Mouse (Mus musculus): Measurements from ENCODE around the gene Gstt3. TPM values are rescaled to one million over a fixed set of nuclear protein-coding genes. Genes with fewer than 3 reads are reported as not detected.

The Gstt3 gene
- 10 to 100 TPM; 12.7 to 21.7 TPM for total RNA-seq (2021)
- long read RNA-seq, experiment 1, transcript Gstt3-201 (5 exons, 1,880 nt): major isoform, 14 of 14 reads
- long read RNA-seq, experiment 1, partial matches to known transcripts: 0 of 14 reads
- long read RNA-seq, experiment 1, other reads (novel, unspliced or antisense): 0 of 14 reads
- long read RNA-seq, experiment 2, transcript Gstt3-201 (5 exons, 1,880 nt): major isoform, 31 of 34 reads
- long read RNA-seq, experiment 2, partial matches to known transcripts: 1 of 34 reads
- long read RNA-seq, experiment 2, other reads (novel, unspliced or antisense): 2 of 34 reads

DNA sequence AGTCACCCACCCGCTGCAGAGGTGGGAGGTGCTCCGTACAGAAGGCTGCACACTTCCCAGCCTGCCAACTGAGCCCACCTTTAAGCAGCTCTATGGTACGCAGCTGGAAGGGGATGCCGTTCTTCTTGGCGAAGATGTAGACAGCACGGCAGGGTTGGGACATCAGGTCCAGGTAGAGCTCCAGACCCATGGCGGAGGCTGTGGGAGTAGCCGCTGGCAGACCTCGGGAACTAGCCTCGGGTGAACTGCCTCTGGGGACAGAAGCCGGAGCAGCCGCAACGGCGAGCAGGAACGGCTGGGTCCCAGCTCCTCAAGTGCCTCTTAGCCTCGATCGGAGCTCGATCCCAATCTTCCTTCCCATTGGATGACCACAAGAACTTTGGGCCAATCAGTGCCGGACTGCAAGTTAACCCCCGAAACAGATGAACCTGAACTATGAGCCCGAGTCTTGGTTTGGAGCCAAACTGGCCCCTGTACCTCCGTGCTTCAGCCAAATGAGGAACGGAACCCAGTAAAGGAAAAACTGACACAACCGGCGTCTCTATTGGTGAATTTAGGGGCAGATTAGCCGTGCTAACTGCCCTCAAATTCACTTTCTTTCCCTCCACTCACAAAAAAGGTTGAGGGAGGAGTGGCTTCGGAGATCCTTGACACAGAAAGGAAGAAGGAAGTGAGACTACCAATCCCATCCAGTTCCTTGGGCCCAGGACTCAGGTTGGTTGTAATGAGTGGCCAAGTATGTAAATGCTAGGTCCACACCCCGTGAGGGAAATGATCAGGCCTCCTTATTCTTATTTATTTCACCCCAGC lies at the start of gene Gstt3, which contains the start of gene Gm20441:
Gene Gstt3 (minus strand): TSS at position 646 of the 810 bp plus-strand sequence.
Gene Gm20441 (minus strand): TSS at position 186 of the 810 bp plus-strand sequence.
- peak in 1 of 2 experiments; percentile 38 for DNase-seq (ENCODE audit: low spot score in 2 of 2)

DNA sequence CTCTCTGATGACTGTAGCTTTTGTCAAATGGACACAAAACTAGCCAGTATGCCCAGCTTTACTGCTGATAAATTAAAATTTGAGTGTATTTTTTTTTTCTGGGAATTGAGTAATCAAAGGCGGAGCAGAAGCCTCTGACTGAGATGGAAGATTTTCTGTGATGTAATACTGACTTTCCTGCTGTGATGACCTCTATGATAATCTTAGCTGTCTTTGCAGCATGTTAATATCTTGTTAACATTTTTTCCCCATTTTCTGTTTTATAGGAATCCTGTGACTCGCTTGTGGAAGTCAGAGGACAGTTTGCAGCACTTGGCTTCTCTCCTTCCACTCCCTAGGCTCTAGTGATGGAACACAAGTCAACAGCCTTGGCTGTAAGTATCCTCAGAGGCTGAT lies 49.1 kb upstream of the Gstt3 start:
- DNase-seq (ENCODE audit: low spot score in 2 of 2): no peak

DNA sequence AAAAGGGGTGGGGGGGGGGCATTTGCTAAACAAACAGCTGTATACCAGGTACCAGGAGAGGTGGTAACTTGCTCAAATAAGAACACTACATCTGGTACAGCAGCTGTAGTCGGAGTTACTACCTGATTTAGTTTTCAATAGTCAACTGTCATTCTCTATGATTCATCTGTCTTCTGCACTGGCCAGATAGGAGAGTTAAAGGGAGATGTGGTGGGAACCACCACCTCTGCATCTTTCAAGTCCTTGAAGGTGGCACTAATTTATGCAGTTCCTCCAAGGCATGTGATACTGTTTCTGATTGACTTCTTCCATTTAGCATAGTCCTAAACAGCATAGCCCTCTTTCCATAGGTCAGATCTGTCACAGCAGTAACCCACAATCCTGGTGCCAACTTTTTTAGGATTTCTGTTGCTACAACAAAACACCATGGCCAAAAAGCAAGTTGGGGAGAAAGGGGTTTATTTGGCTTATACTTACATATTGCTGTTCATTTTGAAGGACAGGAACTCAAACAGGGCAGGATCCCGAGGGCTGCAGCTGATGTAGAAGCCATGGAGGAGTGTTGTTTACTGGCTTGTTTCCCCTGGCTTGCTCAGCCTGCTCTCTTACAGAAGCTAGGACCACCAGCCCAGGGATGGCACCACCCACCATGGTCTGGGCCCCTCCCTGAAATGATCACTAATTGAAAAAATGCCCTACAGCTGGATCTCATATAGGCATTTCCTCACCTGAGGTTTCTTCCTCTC lies 48.5 kb upstream of the Gstt3 start:
- DNase-seq (ENCODE audit: low spot score in 2 of 2): no peak

DNA sequence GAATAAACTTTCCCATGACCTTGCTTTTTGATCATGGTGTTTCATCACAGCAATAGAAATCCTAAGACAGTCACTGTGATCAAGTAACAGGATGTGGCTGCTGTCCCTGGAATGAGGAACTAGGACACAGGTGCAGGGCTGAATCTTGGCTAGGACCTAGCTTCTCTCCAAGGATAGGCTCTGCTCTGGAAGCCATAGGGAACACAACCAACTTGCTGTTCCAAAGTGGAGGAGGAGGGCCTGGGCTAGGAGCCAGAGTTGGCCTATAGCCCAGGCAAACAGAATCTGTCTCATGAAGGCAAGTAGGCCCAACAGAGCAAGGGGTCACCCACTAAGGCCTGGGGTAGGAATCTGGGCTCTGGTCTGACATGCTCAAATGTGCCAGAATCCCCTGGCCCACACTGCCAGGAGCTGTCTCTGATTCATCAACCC lies 47.3 kb upstream of the Gstt3 start:
- DNase-seq (ENCODE audit: low spot score in 2 of 2): no peak

DNA sequence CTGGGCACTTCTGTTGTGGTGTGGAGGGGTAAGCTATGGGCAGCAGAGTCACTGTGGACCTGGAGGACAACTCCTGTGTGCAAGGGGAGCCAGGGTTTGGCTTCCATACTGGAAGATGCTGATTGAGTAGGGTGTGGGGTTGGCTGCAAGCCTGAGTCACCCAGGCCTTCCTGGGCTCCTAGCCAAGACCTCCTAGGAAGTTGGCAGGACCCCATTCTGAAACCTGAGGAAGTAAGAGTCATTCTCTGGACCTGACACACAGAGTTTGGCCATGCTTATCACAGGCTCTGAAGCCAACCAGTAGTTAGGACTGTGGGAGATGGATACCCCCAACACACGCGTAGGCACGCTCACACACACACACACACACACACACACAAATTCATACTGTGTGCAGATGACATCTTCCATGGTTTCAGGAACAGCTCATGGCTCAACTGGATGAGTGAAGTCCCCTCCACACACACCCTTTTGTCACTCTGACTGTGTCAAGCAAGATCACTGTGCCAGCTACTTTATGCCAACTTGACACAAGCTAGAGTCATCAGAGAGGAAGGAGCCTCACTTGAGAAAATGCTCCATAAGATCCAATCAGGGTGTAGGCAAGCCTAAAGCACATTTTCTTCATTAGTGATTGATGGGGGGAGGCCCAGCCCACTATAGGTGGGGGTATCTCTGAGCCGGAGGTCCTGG lies 46.6 kb upstream of the Gstt3 start:
- DNase-seq (ENCODE audit: low spot score in 2 of 2): peak in 1 of 2 experiments; percentile 27

DNA sequence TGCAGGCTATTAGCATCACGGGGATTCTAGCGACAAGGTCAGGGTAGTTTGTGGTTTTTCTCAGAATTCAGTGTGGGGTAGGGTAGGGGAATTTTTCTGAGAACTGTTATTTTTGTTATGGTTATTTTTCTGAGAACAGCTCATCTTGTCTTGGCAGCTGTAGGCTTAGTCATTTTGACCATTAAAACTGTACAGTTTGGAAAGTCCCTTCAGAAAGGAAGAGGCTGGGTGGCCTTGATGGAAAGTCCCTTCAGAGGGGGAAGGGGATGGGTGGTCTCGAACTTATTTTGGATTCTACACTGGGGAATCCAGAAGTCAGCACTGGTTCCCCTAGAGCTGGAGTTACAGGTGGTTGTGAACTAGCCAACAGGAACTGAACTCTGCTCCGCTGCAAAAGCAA lies 43.3 kb upstream of the Gstt3 start:
- no peak for DNase-seq (ENCODE audit: low spot score in 2 of 2)

DNA sequence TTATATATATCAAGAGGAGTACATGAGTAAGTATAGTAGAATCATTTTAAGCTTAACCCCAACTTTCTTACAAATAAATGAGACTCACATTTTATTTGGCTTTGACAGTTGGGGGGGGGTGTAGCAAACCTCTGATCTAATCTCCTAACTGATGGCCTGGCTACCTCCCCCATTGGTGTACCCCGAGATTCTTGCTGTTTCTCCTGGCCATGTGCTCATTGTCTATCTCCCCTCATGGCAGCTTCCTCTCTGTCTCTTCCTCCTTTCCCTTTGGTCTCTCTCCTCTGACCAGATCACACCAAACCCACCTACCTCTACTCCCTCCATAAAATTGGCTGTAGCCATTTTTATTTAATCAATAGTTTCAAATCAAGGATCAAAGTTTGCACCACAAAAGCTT lies 42.6 kb upstream of the Gstt3 start:
- no peak for DNase-seq (ENCODE audit: low spot score in 2 of 2)

DNA sequence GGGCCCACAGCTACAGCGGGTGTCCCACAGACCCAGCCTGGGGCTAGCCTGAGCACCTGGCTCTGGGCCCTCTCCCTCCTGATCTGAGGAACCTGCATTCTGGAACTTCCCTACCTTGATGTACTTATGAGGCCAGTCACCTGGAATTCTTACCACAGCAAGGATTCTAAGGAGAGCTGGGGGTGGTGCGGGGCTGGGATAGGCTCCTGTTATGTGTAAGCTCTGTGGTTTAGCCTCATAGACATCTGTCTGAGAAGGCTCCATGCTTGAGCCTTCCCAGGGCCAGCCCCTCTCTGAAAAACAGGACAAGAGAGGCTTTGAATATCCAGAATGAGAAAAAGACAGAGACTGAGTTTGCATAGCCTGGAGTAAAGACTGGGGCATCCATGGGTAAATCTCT lies 41.2 kb upstream of the Gstt3 start, which contains the start of gene Gstt4:
Gene Gstt4 (minus strand): TSS at position 101 of the 400 bp plus-strand sequence.
- DNase-seq (ENCODE audit: low spot score in 2 of 2): no peak

DNA sequence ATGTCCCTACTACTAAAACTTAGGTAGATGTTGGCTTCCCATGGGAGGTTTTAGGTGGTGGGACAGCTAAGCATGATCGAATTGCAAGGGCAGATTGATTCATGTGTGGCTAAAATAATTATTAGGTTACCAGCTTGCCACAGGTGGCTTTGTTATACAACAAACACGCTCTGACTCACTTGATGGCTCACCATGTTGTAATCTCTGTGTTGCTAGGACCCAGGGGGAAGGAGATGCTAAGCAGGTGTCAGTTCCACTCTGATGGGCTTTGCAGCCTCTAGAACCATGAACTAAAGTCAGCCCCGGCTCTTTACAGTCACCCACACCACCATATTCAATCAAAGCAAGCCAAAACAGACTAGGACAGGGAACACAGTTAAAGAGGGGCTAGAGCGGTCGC lies 38.7 kb upstream of the Gstt3 start:
- DNase-seq (ENCODE audit: low spot score in 2 of 2): no peak

DNA sequence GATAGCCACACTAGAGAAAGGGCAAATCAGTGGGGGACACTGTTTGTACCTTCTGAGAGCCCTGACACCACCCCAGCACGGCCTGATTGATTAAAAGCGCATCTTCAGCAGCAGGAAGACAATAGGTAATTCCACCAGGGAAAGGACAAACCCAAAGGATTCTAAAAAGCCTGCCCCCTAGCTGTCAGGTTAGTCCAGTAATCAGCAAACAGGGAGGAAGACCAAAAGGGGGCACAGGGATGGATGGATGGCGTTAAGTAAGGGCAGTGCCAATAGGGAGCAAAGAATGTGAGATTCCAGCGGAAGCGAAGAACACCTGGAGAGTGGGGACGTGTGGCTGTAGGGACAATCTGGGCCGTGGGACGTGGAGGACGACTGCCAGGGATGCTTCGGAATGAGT lies 37.4 kb upstream of the Gstt3 start:
- DNase-seq (ENCODE audit: low spot score in 2 of 2): no peak

DNA sequence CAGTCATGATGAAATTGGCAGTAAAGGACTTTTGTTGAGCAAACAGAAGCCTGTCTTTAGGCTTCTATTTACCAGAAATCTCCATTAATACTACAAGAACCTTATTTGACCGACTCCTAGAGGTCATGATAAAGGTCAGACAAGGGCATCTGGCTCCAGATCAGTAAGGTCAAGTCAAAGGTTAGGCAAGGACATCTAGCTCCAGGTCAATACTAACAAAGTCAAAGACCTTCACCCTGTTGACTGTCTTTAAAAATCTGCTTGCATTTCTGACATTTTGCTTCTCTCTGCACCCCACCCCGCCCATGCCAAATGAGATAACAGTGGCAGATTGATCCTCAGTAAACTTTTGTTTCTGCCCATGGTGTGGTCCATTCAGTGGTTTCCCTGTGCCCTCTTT lies 23.0 kb upstream of the Gstt3 start:
- DNase-seq (ENCODE audit: low spot score in 2 of 2): no peak

DNA sequence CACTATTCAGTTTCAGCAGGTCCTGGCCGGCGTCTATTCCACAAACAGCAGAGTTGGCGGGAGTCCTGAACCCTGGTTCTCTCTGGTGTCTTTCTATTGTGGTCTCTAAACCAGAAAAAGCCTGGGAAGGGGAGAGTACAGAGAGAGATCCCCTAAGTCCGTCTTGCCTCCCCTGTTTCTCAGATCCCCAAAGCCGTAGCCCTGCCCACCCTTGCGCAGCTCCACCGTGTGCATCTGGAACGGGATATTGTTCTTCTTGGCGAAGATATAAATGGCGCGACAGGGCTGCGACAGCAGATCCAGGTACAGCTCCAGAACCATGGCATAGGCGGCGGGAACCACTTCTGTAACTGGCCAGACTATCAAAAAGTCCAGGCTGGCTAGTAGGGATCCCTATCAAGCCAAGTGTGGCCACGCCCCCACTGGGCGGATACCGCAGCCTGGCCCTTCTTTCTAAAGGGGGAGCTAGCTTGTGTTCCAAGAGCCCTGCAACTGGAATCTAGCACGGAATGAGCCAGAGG lies 17.0 kb upstream of the Gstt3 start, which contains the start of gene Gstt1:
Gene Gstt1 (minus strand): TSS at position 409 of the 521 bp plus-strand sequence.
- peak in 1 of 2 experiments; percentile 15 for DNase-seq (ENCODE audit: low spot score in 2 of 2)

DNA sequence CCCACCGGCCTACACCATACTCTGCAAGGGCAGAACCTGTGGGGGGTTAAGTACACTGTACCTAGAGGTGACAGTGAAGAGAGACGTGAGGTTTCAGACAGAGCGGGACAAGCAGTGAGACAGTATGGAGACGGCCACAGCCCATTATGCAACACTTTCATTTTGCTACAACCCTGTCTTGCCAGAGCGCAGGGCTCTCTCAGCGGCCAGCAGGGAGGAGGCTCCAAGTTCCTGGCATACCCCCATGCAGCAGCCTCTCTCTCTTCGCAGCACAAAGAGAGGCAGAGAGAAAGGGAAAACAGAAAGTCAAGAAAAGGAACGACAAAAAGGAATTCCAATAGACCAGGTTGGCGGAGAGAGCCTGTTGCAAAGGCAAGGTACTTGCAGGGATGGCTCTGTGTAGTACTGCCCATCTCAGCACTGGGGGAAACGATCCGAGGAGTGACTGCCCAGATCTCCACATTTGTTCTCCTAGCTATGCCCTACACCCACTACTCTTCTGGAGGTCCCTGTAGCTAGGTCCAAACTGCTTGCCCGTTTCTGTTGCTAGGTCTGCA lies 16.5 kb upstream of the Gstt3 start:
- DNase-seq (ENCODE audit: low spot score in 2 of 2): peak in 1 of 2 experiments; percentile 13

DNA sequence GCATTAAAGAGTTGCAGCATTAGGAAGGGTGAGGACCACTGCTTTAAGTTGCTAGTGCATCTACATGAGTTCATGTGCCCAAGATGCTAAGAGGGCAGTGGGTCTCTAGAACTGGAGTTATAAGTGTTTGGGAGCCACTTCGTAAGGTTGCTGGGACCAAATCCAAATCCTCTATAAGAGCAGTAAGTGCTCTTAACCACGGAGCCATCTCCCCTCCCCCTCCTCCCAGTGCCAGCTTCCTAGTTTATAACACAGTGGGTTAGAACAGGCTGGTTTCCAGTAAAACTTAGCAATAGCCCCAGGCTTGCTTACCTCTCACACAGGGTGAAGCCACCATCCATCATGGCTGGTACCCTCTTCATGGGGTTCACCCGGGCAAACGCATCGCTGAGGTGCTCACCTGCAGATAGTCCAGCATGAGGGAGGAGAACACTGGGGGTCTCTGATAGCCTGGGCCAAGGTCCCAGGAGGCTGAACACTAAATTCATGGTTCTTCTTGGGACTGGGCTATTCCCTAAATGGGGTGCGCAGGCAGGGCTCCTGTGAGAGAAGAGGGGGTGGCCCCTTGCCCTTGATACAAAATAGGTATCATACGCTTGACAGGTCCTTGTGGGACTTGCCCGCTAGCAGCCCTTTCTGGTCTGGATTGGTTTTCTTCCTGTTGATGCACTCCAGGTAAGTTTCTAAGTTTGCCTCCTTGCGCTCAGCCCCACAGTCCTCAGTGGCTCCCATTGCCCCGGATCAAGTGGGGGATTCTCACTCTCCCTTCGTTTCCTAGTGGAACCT lies 15.7 kb upstream of the Gstt3 start:
- DNase-seq (ENCODE audit: low spot score in 2 of 2): no peak

DNA sequence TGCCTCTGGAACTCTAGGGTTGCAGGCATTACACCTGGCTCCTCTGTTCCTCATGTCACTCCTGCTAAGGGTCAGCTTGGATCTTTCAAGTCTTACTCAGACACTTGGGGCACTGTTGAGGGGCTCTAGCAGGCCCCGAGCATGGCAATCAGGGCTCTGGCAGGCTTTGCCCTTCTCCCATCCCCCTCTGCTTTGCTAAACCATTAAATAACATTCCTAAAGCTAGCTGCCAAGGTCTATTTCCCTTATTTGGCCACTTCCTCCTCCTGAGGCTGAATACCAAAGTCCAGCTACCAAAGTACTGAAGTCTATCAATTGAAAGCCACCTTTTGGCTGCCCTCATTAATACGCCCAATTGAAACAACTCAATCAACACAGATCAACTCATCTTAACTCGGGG lies 13.7 kb upstream of the Gstt3 start:
- DNase-seq (ENCODE audit: low spot score in 2 of 2): no peak

DNA sequence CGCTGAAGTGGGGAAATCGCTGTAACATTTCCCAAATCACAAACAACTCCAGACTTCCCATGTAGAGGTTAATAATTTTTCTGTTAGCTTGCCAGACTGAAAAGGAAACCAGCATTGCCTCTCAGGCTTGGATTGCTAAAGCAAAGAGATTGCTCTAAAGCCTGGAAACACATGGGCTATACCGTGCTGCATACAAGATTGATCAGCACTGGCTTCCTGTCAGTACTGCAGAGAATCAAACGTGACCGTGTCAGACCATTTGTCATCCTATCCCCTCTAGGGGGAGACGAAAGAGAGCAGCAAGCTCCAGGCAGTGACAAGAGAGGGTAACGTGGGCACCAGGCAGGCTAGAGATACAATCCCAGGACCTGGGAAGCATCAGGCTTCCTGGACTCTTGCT lies 9.6 kb upstream of the Gstt3 start:
- DNase-seq (ENCODE audit: low spot score in 2 of 2): no peak

DNA sequence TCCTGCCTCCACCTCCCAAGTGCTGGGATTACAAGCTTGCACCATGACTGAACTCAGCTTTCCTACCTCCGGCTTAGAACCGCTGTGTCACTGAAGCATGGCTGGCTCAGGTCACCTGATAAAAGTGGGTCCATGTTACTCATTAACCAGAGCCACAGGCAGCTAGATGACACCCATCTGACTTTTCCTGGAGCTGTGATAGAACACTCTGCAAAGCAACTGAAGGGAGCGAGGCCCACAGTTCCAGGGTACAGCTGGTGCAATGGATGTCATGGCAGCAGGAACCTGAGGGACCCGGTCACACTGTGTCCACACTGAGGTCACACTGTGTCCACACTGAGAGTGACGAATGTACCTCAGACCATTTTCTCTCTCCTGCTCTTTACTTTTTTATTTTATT lies 8.6 kb upstream of the Gstt3 start:
- no peak for DNase-seq (ENCODE audit: low spot score in 2 of 2)

DNA sequence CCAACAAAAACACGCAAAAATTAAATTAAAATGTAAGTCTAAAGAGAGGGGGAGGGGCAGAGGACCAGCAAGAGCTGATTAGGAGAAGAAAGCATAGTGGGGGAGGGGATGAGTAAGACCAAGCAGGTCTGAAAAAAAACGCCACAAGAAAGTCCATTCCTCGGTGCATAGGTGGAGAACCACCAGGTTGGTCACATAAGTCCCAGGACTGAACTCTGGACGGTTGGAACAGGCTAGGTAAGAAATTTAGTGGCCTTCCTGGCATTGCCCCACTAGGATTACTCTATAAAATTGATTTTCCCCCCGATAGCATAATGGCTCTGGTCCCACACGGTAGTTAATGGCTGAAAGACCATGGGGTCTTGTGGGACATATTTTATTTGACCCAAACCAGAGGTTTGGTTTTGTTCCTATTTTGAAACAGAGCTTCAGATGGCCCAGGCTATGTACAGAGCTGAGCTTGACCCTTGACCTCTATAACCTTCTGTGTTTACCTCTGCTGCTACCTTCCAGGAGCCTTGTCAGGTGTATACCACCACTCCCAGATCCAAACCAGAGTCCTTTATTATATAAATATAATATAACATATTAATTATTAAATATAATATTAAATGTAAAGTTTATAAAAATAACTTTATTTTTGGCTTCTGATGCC lies 8.0 kb upstream of the Gstt3 start:
- no peak for DNase-seq (ENCODE audit: low spot score in 2 of 2)

DNA sequence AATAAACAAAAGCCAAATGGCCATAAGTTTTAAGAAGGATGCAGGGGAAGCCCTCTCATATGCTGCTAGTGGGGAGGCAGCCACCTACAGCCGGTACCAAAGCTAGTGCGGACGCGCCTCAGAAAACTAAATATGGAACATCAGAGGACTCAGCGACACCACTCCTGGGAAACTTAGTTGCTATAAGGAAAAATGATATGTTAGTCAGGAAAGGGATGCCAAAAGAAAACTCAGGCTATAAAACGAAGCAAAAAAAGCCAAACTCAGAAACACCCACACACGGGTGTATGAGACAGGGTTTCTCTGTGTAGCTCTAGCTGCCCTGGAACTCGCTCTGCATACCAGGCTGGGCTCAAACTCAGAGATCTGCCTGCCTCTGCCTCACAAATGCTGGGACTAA lies 7.1 kb upstream of the Gstt3 start:
- DNase-seq (ENCODE audit: low spot score in 2 of 2): no peak
